Mouse (Mus musculus) midbrain, embryonic 16.5 days (tissue): ENCODE data around the gene Zfp652. TPM values are rescaled to one million over a fixed set of nuclear protein-coding genes. Genes with fewer than 3 reads are reported as not detected.

Experiments
- ATAC-seq: fragments of 200-750 bp; cut with Nextera tagmentation; 2 replicates; pipeline ENCODE4 v1.8.0; 2017; ENCODE audit warnings: moderate TSS enrichment
- H3K27ac ChIP-seq: fragments of 300-500 bp; sonication (generic); 2 replicates; pipeline ENCODE4 v1.5.1; 2014; ENCODE audit warnings: mild to moderate bottlenecking, low read length, mixed read lengths
- H3K27me3 ChIP-seq: fragments of 300-500 bp; sonication (generic); 2 replicates; pipeline ENCODE4 v1.6.1; 2014; ENCODE audit warnings: low read depth, low read length, mixed read lengths; ENCODE audit not compliant: control insufficient read depth, insufficient read depth
- H3K36me3 ChIP-seq: fragments of 300-500 bp; sonication (generic); 2 replicates; pipeline ENCODE4 v1.6.1; 2014; ENCODE audit warnings: mild to moderate bottlenecking, low read length, moderate library complexity, mixed read lengths; ENCODE audit not compliant: control insufficient read depth, insufficient read depth
- H3K4me1 ChIP-seq: fragments of 300-500 bp; sonication (generic); 2 replicates; pipeline ENCODE4 v1.6.1; 2014; ENCODE audit warnings: mild to moderate bottlenecking, low read length, mixed read lengths; ENCODE audit not compliant: control insufficient read depth, insufficient read depth
- H3K4me2 ChIP-seq: fragments of 300-500 bp; sonication (generic); 2 replicates; pipeline ENCODE4 v1.6.1; 2014; ENCODE audit warnings: mild to moderate bottlenecking, low read length, mixed read lengths
- H3K4me3 ChIP-seq: fragments of 300-500 bp; sonication (generic); 2 replicates; pipeline ENCODE4 v1.5.1; 2014; ENCODE audit warnings: low read depth, mild to moderate bottlenecking, low read length, moderate library complexity, mixed read lengths
- H3K9ac ChIP-seq: fragments of 300-500 bp; sonication (generic); 2 replicates; pipeline ENCODE4 v1.6.1; 2014; ENCODE audit warnings: low read depth, low read length, mixed read lengths
- H3K9me3 ChIP-seq: fragments of 300-500 bp; sonication (generic); replicated peaks from 2 replicates; pipeline ENCODE4 v1.6.1; 2014; ENCODE audit warnings: mild to moderate bottlenecking, low read length, mixed read lengths; ENCODE audit not compliant: control insufficient read depth, poor library complexity, severe bottlenecking
- WGBS: fragments of 180-500 bp; shearing (Covaris S2); extraction: QIAGEN DNeasy Blood & Tissue Kit; methylation state at CpG from one replicate; pipeline ENCODE4 v1.1.7; 2014; 5-methylcytosine and 5-hydroxymethylcytosine counted together
- polyA plus RNA-seq: library from polyadenylated mRNA; unstranded; fragments of >200 nt; fragmentation: Nextera tagmentation; extraction: Ambion mirVana; gene quantifications from 2 replicates; pipeline ENCODE4 v1.2.1, GENCODE M21; 2015

Gene Zfp652
- polyA plus RNA-seq, 1 experiment from 2014 or later, result 21.1 TPM

GRCm38 (mm10) chr11:95832129-95833005, 119.9 kb downstream of the Zfp652 start:
- Histone ChIP-seq H3K27ac (no peak overlapping the region), H3K4me2 (no peak overlapping the region), H3K9ac (no peak overlapping the region), H3K9me3 (no peaks in the 10 kb centered on the region), H3K4me1 (peaks cover 20% of the 10 kb centered on the region), H3K4me3 (no peak overlapping the region), H3K36me3 (no peaks in the 10 kb centered on the region), H3K27me3 (peaks cover 81% of the 10 kb centered on the region)
- no peak for ATAC-seq
- 31% methylated on average over 18 of the region's 18 CpGs for WGBS

- Histone ChIP-seq H3K4me2 (0 out of 2 replicates have a peak overlapping the region, but pooled peaks have one; percentile 13), H3K9ac (no peak overlapping the region), H3K4me1 (peaks cover 20% of the 10 kb centered on the region), H3K27ac (no peak overlapping the region), H3K9me3 (no peaks in the 10 kb centered on the region), H3K4me3 (no peak overlapping the region), H3K27me3 (peaks cover 76% of the 10 kb centered on the region), H3K36me3 (no peaks in the 10 kb centered on the region)
- WGBS, result 24% methylated on average over 8 of the region's 8 CpGs
- no peak for ATAC-seq
Observed at GRCm38 (mm10) chr11:95833006-95833570, 120.6 kb downstream of the Zfp652 start.

- no peak for ATAC-seq
- Histone ChIP-seq H3K9ac (no peak overlapping the region), H3K4me2 (0 out of 2 replicates have a peak overlapping the region, but pooled peaks have one; percentile 13), H3K4me1 (peaks cover 20% of the 10 kb centered on the region), H3K36me3 (no peaks in the 10 kb centered on the region), H3K27me3 (peaks cover 70% of the 10 kb centered on the region), H3K4me3 (no peak overlapping the region), H3K9me3 (no peaks in the 10 kb centered on the region), H3K27ac (no peak overlapping the region)
- WGBS, result 7% methylated on average over 18 of the region's 18 CpGs
Observed at GRCm38 (mm10) chr11:95833631-95834142, 121.2 kb downstream of the Zfp652 start.

- no peak overlapping the region for H3K9ac ChIP-seq
- no peak overlapping the region for H3K4me2 ChIP-seq
- no peaks in the 10 kb centered on the region for H3K36me3 ChIP-seq
- peaks cover 65% of the 10 kb centered on the region for H3K27me3 ChIP-seq
- 6% methylated on average over 22 of the region's 22 CpGs for WGBS
- no peaks in the 10 kb centered on the region for H3K9me3 ChIP-seq
- ATAC-seq, result no peak
- H3K27ac ChIP-seq, result no peak overlapping the region
- peaks cover 20% of the 10 kb centered on the region for H3K4me1 ChIP-seq
- H3K4me3 ChIP-seq, result no peak overlapping the region
Observed at GRCm38 (mm10) chr11:95834143-95834667, 121.7 kb downstream of the Zfp652 start.

GRCm38 (mm10) chr11:95834742-95835710, 122.6 kb downstream of the Zfp652 start:
- Histone ChIP-seq H3K9me3 (no peaks in the 10 kb centered on the region), H3K4me3 (no peak overlapping the region), H3K27me3 (peaks cover 57% of the 10 kb centered on the region), H3K27ac (no peak overlapping the region), H3K4me1 (peaks cover 20% of the 10 kb centered on the region), H3K4me2 (no peak overlapping the region), H3K36me3 (no peaks in the 10 kb centered on the region), H3K9ac (no peak overlapping the region)
- ATAC-seq, result no peak
- 19% methylated on average over 15 of the region's 15 CpGs for WGBS

GRCm38 (mm10) chr11:95835832-95836231, 123.4 kb downstream of the Zfp652 start:
- Histone ChIP-seq H3K9ac (no peak overlapping the region), H3K4me2 (no peak overlapping the region), H3K27me3 (peaks cover 49% of the 10 kb centered on the region), H3K4me3 (no peak overlapping the region), H3K9me3 (no peaks in the 10 kb centered on the region), H3K27ac (no peak overlapping the region), H3K36me3 (no peaks in the 10 kb centered on the region), H3K4me1 (peaks cover 12% of the 10 kb centered on the region)
- WGBS, result 57% methylated on average over 6 of the region's 6 CpGs
- ATAC-seq, result no peak

- Histone ChIP-seq H3K9ac (no peak overlapping the region), H3K4me2 (no peak overlapping the region), H3K27me3 (peaks cover 43% of the 10 kb centered on the region), H3K27ac (no peak overlapping the region), H3K36me3 (no peaks in the 10 kb centered on the region), H3K4me3 (no peak overlapping the region), H3K9me3 (no peaks in the 10 kb centered on the region), H3K4me1 (peaks cover 9% of the 10 kb centered on the region)
- 74% methylated on average over 6 of the region's 6 CpGs for WGBS
- no peak for ATAC-seq
Observed at GRCm38 (mm10) chr11:95836433-95836832, 124.0 kb downstream of the Zfp652 start.

GRCm38 (mm10) chr11:95837059-95837458, 124.6 kb downstream of the Zfp652 start, which contains the start of gene Gngt2:
Gene Gngt2, plus strand, starts transcription at chr11:95837216.
- WGBS, result 72% methylated on average over 10 of the region's 10 CpGs
- Histone ChIP-seq H3K36me3 (no peaks in the 10 kb centered on the region), H3K27me3 (peaks cover 37% of the 10 kb centered on the region), H3K4me1 (peaks cover 9% of the 10 kb centered on the region), H3K27ac (no peak within 1 kb of the TSS), H3K4me2 (no peak within 1 kb of the TSS), H3K9me3 (no peaks in the 10 kb centered on the region), H3K9ac (no peak within 1 kb of the TSS), H3K4me3 (no peak within 1 kb of the TSS)
- no peak for ATAC-seq
